Mouse (Mus musculus): ENCODE results near the gene Pknox2.

Pknox2 gene

DNA sequence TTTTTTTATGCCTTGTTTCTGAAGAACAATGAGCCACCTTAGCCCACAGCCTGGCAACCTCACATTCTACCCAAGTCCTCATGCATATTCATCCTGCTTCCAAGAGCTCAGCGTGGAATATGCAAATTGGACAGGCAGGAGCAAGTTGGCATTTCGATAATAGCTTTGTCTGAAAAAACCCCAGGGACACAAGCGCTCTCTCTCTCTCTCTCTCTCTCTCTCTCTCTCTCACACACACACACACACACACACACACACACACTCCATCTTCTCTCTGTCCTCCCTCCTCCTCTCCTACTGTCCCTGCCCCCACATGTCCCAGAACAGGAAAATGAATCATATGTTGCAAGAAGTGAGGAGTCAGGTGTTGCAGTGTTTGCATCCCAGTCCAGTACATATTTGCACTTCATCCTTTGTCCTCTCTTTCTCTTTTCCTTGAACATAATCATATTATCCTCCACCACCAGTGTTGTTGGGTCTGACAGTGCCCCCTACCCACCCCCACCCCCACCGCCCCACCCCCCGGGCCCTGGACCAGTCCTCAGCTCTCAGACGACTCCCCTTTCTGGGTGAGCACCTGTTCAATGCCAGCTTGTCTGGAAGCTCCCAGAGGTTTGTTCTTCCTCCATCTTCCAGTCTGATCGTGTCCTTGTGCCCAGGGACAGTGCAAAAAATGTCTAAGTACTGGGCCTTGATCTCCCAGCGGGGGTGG is 265.0 kb downstream of the Pknox2 start:
- 37% methylated on average over 8 of the region's 8 CpGs for WGBS

- WGBS = 22% methylated on average over 5 of the region's 5 CpGs
These were observed 265.6 kb downstream of the Pknox2 start for GRCm38 (mm10) chr9:36881615-36882014.

GRCm38 (mm10) chr9:36876313-36876712 is 270.9 kb downstream of the Pknox2 start:
- 79% methylated on average over 5 of the region's 5 CpGs for WGBS

DNA sequence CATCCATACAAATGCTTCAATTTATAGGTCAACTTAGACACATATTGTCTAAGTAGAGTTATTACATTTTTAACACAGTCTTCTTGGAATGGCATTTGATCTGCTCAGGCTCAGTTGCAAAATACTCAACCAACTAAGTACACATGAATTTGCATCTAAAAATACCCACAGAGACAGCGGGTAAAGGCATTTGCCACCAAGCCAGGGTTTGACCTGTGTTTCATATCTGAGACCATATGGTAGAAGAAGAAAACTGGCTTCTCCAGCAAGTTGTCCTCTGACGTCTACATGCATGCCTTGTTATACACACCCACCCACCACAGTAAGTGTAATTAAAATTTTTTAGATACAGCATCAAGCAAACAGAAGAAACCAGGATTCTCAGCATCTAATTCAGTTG is 273.4 kb downstream of the Pknox2 start:
- 45% methylated on average over 2 of the region's 2 CpGs for WGBS

DNA sequence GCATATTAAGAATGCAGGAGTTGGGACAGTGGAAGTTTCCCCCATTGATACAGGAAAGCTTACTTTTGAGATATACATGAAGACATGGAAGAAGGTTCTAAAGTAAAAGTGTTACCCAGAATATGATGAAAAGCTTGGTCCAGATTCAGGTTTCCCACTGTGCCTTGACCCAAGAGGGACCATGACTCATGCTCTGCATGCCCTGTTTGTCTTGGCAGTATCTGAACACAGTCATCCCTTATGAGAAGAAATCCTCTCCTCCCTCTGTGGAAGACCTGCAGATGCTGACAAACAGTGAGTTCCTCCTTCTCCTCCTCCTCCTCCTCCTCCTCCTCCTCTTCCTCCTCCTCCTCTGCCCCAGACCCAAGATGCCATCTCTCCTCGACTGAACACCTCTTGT is 276.9 kb downstream of the Pknox2 start:
- 31% methylated on average over 1 of the region's 1 CpGs for WGBS

- 91% methylated on average over 6 of the region's 6 CpGs for WGBS
These were observed 278.5 kb downstream of the Pknox2 start for GRCm38 (mm10) chr9:36868662-36869061.

- 36% methylated on average over 4 of the region's 4 CpGs for WGBS
These were observed 282.1 kb downstream of the Pknox2 start for GRCm38 (mm10) chr9:36864862-36865813.

DNA sequence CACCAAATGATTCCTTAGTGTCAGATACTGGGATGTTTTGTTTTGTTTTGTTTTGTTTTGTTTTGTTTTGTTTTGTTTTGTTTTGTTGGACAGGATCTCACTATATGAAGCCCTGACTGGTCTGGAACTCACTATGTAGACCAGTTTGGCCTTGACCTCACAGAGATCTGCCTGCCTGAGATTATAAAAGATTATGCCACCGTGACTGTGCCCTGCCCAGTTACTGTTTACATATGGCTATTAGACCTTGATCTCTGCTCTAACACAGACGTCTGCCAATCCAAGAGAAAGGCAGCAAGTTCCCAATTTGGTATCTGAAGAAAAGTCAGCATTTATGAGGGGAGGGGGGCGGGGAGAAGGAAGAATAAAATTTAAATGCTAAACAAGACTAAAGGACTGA is 283.5 kb downstream of the Pknox2 start:
- 58% methylated on average over 3 of the region's 3 CpGs for WGBS

DNA sequence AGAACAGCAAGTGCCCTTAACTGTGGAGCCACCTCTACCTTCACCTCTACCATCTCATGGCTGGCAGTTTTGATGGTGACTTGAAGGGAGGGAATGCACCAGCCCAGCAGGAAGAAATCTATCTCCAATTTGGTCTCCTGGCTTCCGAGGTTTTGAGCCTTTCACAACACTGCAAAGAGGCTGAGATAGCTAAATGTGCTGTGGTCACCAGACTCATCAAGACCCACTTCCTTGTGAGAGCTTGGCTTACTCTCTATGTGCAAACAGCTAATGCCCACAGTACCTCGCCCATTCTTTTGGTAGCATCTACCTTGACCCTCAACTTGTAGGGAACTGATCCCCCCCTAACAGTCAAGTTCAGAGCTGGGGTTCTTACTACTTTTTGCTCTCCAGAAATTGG is 284.6 kb downstream of the Pknox2 start:
- WGBS = 88% methylated on average over 2 of the region's 2 CpGs

GRCm38 (mm10) chr9:36858677-36859076 is 288.5 kb downstream of the Pknox2 start:
- 27% methylated on average over 4 of the region's 4 CpGs for WGBS

GRCm38 (mm10) chr9:36857476-36858117 is 289.6 kb downstream of the Pknox2 start:
- 40% methylated on average over 8 of the region's 8 CpGs for WGBS

DNA sequence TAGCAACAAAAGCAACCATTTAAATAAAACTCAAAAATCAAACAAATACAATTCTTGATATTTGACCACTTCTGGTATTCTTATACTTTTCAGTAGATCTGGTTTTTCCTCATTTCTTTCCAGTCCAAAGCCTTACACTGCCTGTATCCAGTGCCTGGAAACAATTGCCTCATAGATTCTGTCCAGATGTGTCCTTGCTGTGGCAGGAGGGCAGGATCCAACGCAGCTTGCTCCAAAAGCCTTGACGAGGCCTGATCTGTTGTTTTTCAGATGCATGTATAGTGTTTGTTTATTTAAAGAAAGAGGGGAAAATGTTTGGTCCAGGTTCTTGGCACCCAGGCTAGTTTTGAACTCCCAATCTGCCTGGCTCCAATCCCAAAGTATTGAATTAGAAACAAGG is 290.9 kb downstream of the Pknox2 start:
- WGBS = 38% methylated on average over 2 of the region's 2 CpGs

- 46% methylated on average over 2 of the region's 2 CpGs for WGBS
These were observed 295.0 kb downstream of the Pknox2 start for GRCm38 (mm10) chr9:36852175-36852574.

- 53% methylated on average over 1 of the region's 1 CpGs for WGBS
These were observed 297.1 kb downstream of the Pknox2 start for GRCm38 (mm10) chr9:36850091-36850490.

DNA sequence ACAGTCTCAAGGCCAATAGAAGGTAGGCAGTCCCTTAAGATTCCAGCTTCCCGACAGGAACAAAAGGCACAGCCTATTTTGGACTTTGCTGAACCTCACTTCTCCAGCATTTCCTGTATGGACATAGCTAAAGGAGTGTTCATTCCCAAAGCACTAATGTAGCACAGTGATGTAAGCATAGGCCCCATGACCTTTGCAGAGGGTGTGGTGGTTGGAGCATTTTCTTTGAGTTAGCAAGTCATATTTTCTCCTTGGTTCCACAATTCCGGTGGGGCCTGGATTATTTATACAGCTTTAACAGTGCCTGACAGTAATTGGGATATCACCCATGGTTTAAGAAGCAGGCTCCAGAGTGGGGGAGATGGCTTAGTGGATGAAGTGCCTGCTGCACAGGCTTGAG is 298.5 kb downstream of the Pknox2 start:
- WGBS = 46% methylated on average over 2 of the region's 2 CpGs

- 33% methylated on average over 4 of the region's 4 CpGs for WGBS
These were observed 300.9 kb downstream of the Pknox2 start for GRCm38 (mm10) chr9:36846346-36846745.
